Mouse (Mus musculus) gastrocnemius, postnatal 4 days (tissue): ENCODE measurements around the gene Sppl2b. TPM values are rescaled to one million over a fixed set of nuclear protein-coding genes. Genes with fewer than 3 reads are reported as not detected.
"Not testable (repeated sequence)": the region's sequence is repeated elsewhere in the genome, so short reads cannot be mapped to it uniquely, and the experiment has no call there.

Experiments used
- DNase-seq, 2 experiments: peaks; one replicate each; pipeline ENCODE4 v3.0.0; 2021 to 2022; ENCODE audit warnings: low spot score in 2 of 2, mixed read lengths in 2 of 2
- total RNA-seq, 2 experiments: library from RNA; stranded (reverse); gene quantifications; 2 replicates each; pipeline ENCODE4 v1.2.3; 2021

The Sppl2b gene
- total RNA-seq, 2 experiments from 2014 or later: 30.9 to 38.6 TPM

GRCm38 (mm10) chr10:80823316-80823715 lies 31.8 kb upstream of the Sppl2b start:
- DNase-seq: no peak

GRCm38 (mm10) chr10:80823847-80824643 lies 31.0 kb upstream of the Sppl2b start:
- no peak for DNase-seq

GRCm38 (mm10) chr10:80824827-80825226 lies 30.2 kb upstream of the Sppl2b start:
- no peak for DNase-seq

GRCm38 (mm10) chr10:80826151-80827062 lies 28.7 kb upstream of the Sppl2b start, which contains the start of gene Oaz1:
Gene Oaz1, plus strand, starts transcription at chr10:80826656.
- DNase-seq: peak; percentile 95 to 97

GRCm38 (mm10) chr10:80827063-80827869 lies 27.8 kb upstream of the Sppl2b start:
- no peak for DNase-seq

GRCm38 (mm10) chr10:80827870-80828420 lies 27.1 kb upstream of the Sppl2b start:
- DNase-seq: no peak

GRCm38 (mm10) chr10:80828587-80828986 lies 26.5 kb upstream of the Sppl2b start:
- not testable (repeated sequence) for DNase-seq

GRCm38 (mm10) chr10:80829359-80830278 lies 25.5 kb upstream of the Sppl2b start:
- no peak for DNase-seq

- DNase-seq: no peak
These were observed 23.9 kb upstream of the Sppl2b start for GRCm38 (mm10) chr10:80831136-80831535.

- DNase-seq: no peak
These were observed 22.3 kb upstream of the Sppl2b start for GRCm38 (mm10) chr10:80832818-80833217.

GRCm38 (mm10) chr10:80835617-80836016 lies 19.5 kb upstream of the Sppl2b start:
- no peak for DNase-seq

- DNase-seq: no peak
These were observed 18.1 kb upstream of the Sppl2b start for GRCm38 (mm10) chr10:80836949-80837379.

GRCm38 (mm10) chr10:80837827-80838226 lies 17.2 kb upstream of the Sppl2b start:
- DNase-seq: no peak

- DNase-seq: no peak
These were observed 16.6 kb upstream of the Sppl2b start for GRCm38 (mm10) chr10:80838346-80838912.

GRCm38 (mm10) chr10:80839848-80840247 lies 15.2 kb upstream of the Sppl2b start:
- DNase-seq: no peak

GRCm38 (mm10) chr10:80841685-80842084 lies 13.4 kb upstream of the Sppl2b start:
- DNase-seq: no peak

- no peak for DNase-seq
These were observed 12.7 kb upstream of the Sppl2b start for GRCm38 (mm10) chr10:80842334-80842733.

GRCm38 (mm10) chr10:80843087-80843930 lies 11.8 kb upstream of the Sppl2b start:
- DNase-seq: no peak
